Mouse (Mus musculus) forebrain, embryonic 16.5 days (tissue): ENCODE results near the gene Fgf6. TPM values are rescaled to one million over a fixed set of nuclear protein-coding genes. Genes with fewer than 3 reads are reported as not detected.
A peak's percentile ranks its signal among the peaks of the same experiment; 100 is the strongest.

Experiments used
- ATAC-seq: fragments of 200-750 bp; cut with Nextera tagmentation; 2 replicates; pipeline ENCODE4 v1.8.0; 2017; ENCODE audit warnings: mild to moderate bottlenecking, moderate library complexity
- H3K27ac ChIP-seq: fragments of 300-500 bp; sonication (generic); 2 replicates; pipeline ENCODE4 v1.5.1; 2014; ENCODE audit warnings: low read length, control low read depth
- H3K27me3 ChIP-seq: fragments of 300-500 bp; sonication (generic); replicated peaks from 2 replicates; pipeline ENCODE4 v1.6.1; 2014; ENCODE audit warnings: low read length; ENCODE audit not compliant: control insufficient read depth, insufficient read depth
- H3K36me3 ChIP-seq: fragments of 300-500 bp; sonication (generic); 2 replicates; pipeline ENCODE4 v1.6.1; 2014; ENCODE audit not compliant: control insufficient read depth, insufficient read depth
- H3K4me1 ChIP-seq: fragments of 300-500 bp; sonication (generic); replicated peaks from 2 replicates; pipeline ENCODE4 v1.6.1; 2014; ENCODE audit warnings: low read length; ENCODE audit not compliant: control insufficient read depth, insufficient read depth
- H3K4me2 ChIP-seq: fragments of 300-500 bp; sonication (generic); 2 replicates; pipeline ENCODE4 v1.6.1; 2014; ENCODE audit warnings: mild to moderate bottlenecking, low read length, control low read depth
- H3K4me3 ChIP-seq: fragments of 300-500 bp; sonication (generic); replicated peaks from 2 replicates; pipeline ENCODE4 v1.5.1; 2014; ENCODE audit warnings: mild to moderate bottlenecking, low read length, control low read depth
- H3K9ac ChIP-seq: fragments of 300-500 bp; sonication (generic); replicated peaks from 2 replicates; pipeline ENCODE4 v1.6.1; 2014; ENCODE audit warnings: low read depth, low read length, control low read depth
- H3K9me3 ChIP-seq: fragments of 300-500 bp; sonication (generic); 2 replicates; pipeline ENCODE4 v1.6.1; 2016; ENCODE audit warnings: low read length; ENCODE audit not compliant: control insufficient read depth
- WGBS: fragments of 180-500 bp; shearing (Covaris S2); extraction: QIAGEN DNeasy Blood & Tissue Kit; methylation state at CpG from one replicate; pipeline ENCODE4 v1.1.7; 2014; 5-methylcytosine and 5-hydroxymethylcytosine counted together
- polyA plus RNA-seq: library from polyadenylated mRNA; unstranded; fragments of >200 nt; fragmentation: Nextera tagmentation; extraction: Ambion mirVana; gene quantifications from 2 replicates; pipeline ENCODE4 v1.2.1, GENCODE M21; 2015

Gene Fgf6
- polyA plus RNA-seq, 1 experiment from 2014 or later: not detected

DNA sequence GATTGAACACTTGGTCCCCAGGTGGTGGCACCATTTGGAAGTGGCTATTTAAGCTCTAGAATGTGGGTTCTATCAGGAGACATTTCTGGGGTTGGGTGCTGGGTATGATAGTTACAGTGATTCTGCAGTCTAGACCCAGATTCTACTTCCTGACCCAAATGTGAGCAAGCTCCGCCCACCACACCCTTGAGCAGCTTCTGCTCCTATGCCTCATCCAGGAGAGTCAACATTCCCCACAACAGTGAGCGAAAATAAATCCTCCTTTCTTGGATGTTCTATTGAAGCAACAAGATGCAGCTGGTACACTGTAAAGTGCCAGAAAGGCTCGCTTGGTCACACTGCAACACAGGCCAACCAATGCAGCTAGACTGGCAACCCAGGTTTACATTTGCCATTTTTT, 48.5 kb downstream of the Fgf6 start:
- Histone ChIP-seq H3K9ac (no peak overlapping the region), H3K4me1 (no peaks in the 10 kb centered on the region), H3K4me2 (no peak overlapping the region), H3K9me3 (no peaks in the 10 kb centered on the region), H3K27me3 (no peaks in the 10 kb centered on the region), H3K36me3 (no peaks in the 10 kb centered on the region), H3K4me3 (no peak overlapping the region), H3K27ac (no peak overlapping the region)
- 86% methylated on average over 3 of the region's 3 CpGs for WGBS
- ATAC-seq: no peak

DNA sequence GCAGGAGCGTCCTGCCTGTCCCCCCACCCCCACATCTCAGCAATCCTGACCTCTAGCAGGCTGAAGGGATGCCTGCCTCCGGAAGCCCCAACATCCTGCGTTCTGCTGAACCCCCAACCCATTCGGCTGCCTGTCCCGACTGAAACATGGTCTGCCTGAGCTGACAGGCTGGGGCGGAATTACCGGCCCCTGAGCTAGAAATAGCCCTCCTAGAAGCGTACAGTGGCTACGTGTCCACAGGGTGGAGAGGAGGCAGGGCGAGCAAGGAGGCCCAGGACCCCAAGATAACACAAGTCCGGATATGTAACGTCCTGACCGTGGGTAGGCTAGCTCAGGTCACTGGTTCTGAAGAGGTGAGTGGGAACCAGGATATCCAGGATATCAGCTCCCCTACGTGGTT, 49.4 kb downstream of the Fgf6 start:
- WGBS: 7% methylated on average over 14 of the region's 14 CpGs
- Histone ChIP-seq H3K9me3 (no peaks in the 10 kb centered on the region), H3K4me2 (peak overlapping the region; percentile 4; the same call in 1 of the 2 replicates), H3K27me3 (no peaks in the 10 kb centered on the region), H3K4me3 (no peak overlapping the region), H3K27ac (no peak overlapping the region), H3K4me1 (no peaks in the 10 kb centered on the region), H3K9ac (peak overlapping the region; percentile 27; the same call in 1 of the 2 replicates), H3K36me3 (no peaks in the 10 kb centered on the region)
- no peak for ATAC-seq

- H3K4me3 ChIP-seq: no peak within 1 kb of the TSS
- no peaks in the 10 kb centered on the region for H3K27me3 ChIP-seq
- H3K9ac ChIP-seq: no peak within 1 kb of the TSS
- no peaks in the 10 kb centered on the region for H3K36me3 ChIP-seq
- WGBS: 12% methylated on average over 5 of the region's 5 CpGs
- no peak within 1 kb of the TSS for H3K27ac ChIP-seq
- no peaks in the 10 kb centered on the region for H3K4me1 ChIP-seq
- no peak for ATAC-seq
- no peaks in the 10 kb centered on the region for H3K9me3 ChIP-seq
- H3K4me2 ChIP-seq: no peak within 1 kb of the TSS
These were observed 57.4 kb downstream of the Fgf6 start, which contains the start of gene Fgf23 for GRCm38 (mm10) chr6:127072817-127073216. Gene Fgf23 (plus strand): TSS chr6:127072902.

Other genes starting within 250 kb of the Fgf6 start
- 177 and 190 TPM in 2 replicates for gene Ndufa9, start 166.4 kb upstream of the Fgf6 start, polyA plus RNA-seq
- 0.06 TPM in 1 of 2 replicates, not detected in the other for gene Akap3, start 162.5 kb upstream of the Fgf6 start, polyA plus RNA-seq
- gene Dyrk4, start 93.7 kb upstream of the Fgf6 start, polyA plus RNA-seq: 0.11 TPM in 1 of 2 replicates, not detected in the other
- 29.5 and 29.9 TPM in 2 replicates for gene Rad51ap1, start 76.0 kb upstream of the Fgf6 start, polyA plus RNA-seq
- gene D6Wsu163e, start 75.6 kb upstream of the Fgf6 start, polyA plus RNA-seq: 36.6 and 37.4 TPM in 2 replicates
- gene Fgf23, start 57.3 kb downstream of the Fgf6 start, polyA plus RNA-seq: 0.19 TPM in 1 of 2 replicates, not detected in the other
- gene Tigar, start 94.0 kb downstream of the Fgf6 start, polyA plus RNA-seq: 8.2 and 9.2 TPM in 2 replicates
- gene Ccnd2, start 136.6 kb downstream of the Fgf6 start, polyA plus RNA-seq: 1,169 and 1,368 TPM in 2 replicates